Mouse (Mus musculus): Measurements from ENCODE around the gene Rcc2. TPM values are rescaled to one million over a fixed set of nuclear protein-coding genes. Genes with fewer than 3 reads are reported as not detected.

Gene Rcc2
- total and polyA plus RNA-seq, 3 experiments = 187 to 348 (median 249) TPM

GRCm38 (mm10) chr4:140662453-140662852 is 37.9 kb upstream of the Rcc2 start (continued):
- TF ChIP-seq ELF1 (IDR thresholded peaks at IDR 0.05; ENCODE audit: low read depth, low read length) (no peak), JUN (IDR thresholded peaks at IDR 0.05; ENCODE audit: insufficient read depth, low read depth, low read length) (no peak), NELFE (IDR thresholded peaks at IDR 0.05; ENCODE audit: low read depth, low read length) (no peak)

DNA sequence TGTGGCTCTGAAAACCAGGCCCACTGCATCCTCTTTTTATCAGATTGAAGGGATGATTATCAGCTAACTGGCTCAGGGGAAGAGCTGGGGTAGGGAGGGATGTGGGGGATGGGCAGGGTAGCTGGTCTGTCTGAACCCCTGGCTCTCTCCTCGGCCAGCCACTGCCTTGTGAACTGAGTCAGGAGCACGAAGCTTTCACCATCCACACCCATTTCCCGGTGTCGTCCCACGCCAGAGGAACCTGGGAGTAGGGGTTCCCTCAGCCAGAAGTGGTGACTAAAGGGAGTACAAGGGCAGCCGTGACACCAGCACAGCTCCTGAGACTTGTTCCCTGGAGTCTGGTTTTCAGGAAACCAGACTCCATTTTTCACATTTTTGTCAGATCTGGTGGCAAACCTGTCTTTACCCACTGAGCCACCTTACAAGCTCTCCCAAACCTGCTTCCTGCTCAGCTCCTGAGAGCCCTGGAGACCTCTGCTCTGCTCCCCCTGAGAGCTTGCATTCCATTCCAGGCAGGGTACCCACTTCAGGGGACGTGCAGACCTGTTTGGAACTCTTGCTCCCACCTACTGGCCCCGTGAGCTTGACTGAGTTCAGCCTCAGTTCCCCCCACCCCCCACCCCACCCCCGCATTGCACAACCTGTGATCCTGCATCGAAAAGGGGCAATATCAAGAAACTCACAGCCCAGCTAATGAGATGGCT is 37.3 kb upstream of the Rcc2 start:
- TF ChIP-seq MXI1 (IDR thresholded peaks at IDR 0.05; ENCODE audit: low read depth, low read length) (no peak), MAX (IDR thresholded peaks at IDR 0.05; ENCODE audit: low read length) (no peak), NELFE (IDR thresholded peaks at IDR 0.05; ENCODE audit: low read depth, low read length) (no peak), NRF1 (IDR thresholded peaks at IDR 0.05; ENCODE audit: low read depth, low read length) (no peak), JUND (conservative IDR thresholded peaks at IDR 0.05; ENCODE audit: low read depth, low read length) (no peak), POLR2AphosphoS2 (IDR thresholded peaks at IDR 0.05; ENCODE audit: low read depth, low read length) (no peak), BHLHE40 (IDR thresholded peaks at IDR 0.05; ENCODE audit: low read depth, low read length) (no peak), USF2 (conservative IDR thresholded peaks at IDR 0.05; ENCODE audit: low read depth, low read length) (no peak)
- peaks cover 72% of the 10 kb centered on the region for H3K27me3 ChIP-seq (replicated peaks)
- H3K27ac ChIP-seq (ENCODE audit: insufficient read depth, low read depth) = no peak overlapping the region
- H3K9me3 ChIP-seq (replicated peaks; ENCODE audit: low read length) = no peaks in the 10 kb centered on the region
- H3K36me3 ChIP-seq (replicated peaks in 1 of 2; ENCODE audit: control insufficient read depth in 1 of 2, insufficient read depth in 1 of 2, low read length in 1 of 2) = no peaks in the 10 kb centered on the region
- no peak overlapping the region for H3K4me3 ChIP-seq (replicated peaks in 1 of 3; ENCODE audit: low read depth in 2 of 3, low read length in 2 of 3, poor library complexity in 1 of 3)
- H3K4me1 ChIP-seq (ENCODE audit: control insufficient read depth in 1 of 2, insufficient read depth in 2 of 2) = peaks cover 0 to 14% of the 10 kb centered on the region in 2 experiments; a peak in 2 of 4 replicates
- no peaks in the 10 kb centered on the region for H3K79me2 ChIP-seq (replicated peaks; ENCODE audit: control insufficient read depth, extremely low read depth, insufficient read depth, poor library complexity, severe bottlenecking)
- no peak overlapping the region for H3K4me2 ChIP-seq (ENCODE audit: insufficient read depth, low read depth, poor library complexity, severe bottlenecking)
- dilution Hi-C loops (cut with MboI; ENCODE audit: extremely low pct_ligation_motif_present, extremely low pct_unique_long_range_greater_than_20kb, low sequenced_read_pairs) (no loop called here), in situ Hi-C loops (cut with MboI; ENCODE audit: low pct_ligation_motif_present, low pct_unique_long_range_greater_than_20kb, low sequenced_read_pairs) (no loop called here)
- no peak overlapping the region for H3K9ac ChIP-seq (ENCODE audit: insufficient read depth, low read depth)
- DNase-seq (ENCODE audit: extremely low read depth) = no peak

GRCm38 (mm10) chr4:140665053-140665452 is 35.3 kb upstream of the Rcc2 start:
- dilution Hi-C loops (cut with MboI; ENCODE audit: extremely low pct_ligation_motif_present, extremely low pct_unique_long_range_greater_than_20kb, low sequenced_read_pairs) (no loop called here), in situ Hi-C loops (cut with MboI; ENCODE audit: low pct_ligation_motif_present, low pct_unique_long_range_greater_than_20kb, low sequenced_read_pairs) (no loop called here)
- Histone ChIP-seq H3K79me2 (replicated peaks; ENCODE audit: control insufficient read depth, extremely low read depth, insufficient read depth, poor library complexity, severe bottlenecking) (no peaks in the 10 kb centered on the region), H3K36me3 (replicated peaks in 1 of 2; ENCODE audit: control insufficient read depth in 1 of 2, insufficient read depth in 1 of 2, low read length in 1 of 2) (no peaks in the 10 kb centered on the region), H3K4me2 (ENCODE audit: insufficient read depth, low read depth, poor library complexity, severe bottlenecking) (no peak overlapping the region), H3K4me1 (ENCODE audit: control insufficient read depth in 1 of 2, insufficient read depth in 2 of 2) (peaks cover 0 to 14% of the 10 kb centered on the region in 2 experiments; a peak in 2 of 4 replicates), H3K27me3 (replicated peaks) (peaks cover 60% of the 10 kb centered on the region), H3K9me3 (replicated peaks; ENCODE audit: low read length) (no peaks in the 10 kb centered on the region), H3K27ac (ENCODE audit: insufficient read depth, low read depth) (no peak overlapping the region), H3K9ac (ENCODE audit: insufficient read depth, low read depth) (no peak overlapping the region), H3K4me3 (replicated peaks in 1 of 3; ENCODE audit: low read depth in 2 of 3, low read length in 2 of 3, poor library complexity in 1 of 3) (no peak overlapping the region)
- DNase-seq (ENCODE audit: extremely low read depth) = no peak
- TF ChIP-seq USF2 (conservative IDR thresholded peaks at IDR 0.05; ENCODE audit: low read depth, low read length) = no peak
- TF ChIP-seq UBTF (IDR thresholded peaks at IDR 0.05; ENCODE audit: low read depth, low read length) = no peak
- no peak for TF ChIP-seq CHD1 (IDR thresholded peaks at IDR 0.05; ENCODE audit: low read depth, low read length)
- no peak for TF ChIP-seq NRF1 (IDR thresholded peaks at IDR 0.05; ENCODE audit: low read depth, low read length)
- TF ChIP-seq MEF2A (IDR thresholded peaks at IDR 0.05; ENCODE audit: borderline replicate concordance, low read depth, low read length) = no peak
- no peak for TF ChIP-seq ZMIZ1 (IDR thresholded peaks at IDR 0.05; ENCODE audit: low read depth, low read length)
- TF ChIP-seq JUND (conservative IDR thresholded peaks at IDR 0.05; ENCODE audit: low read depth, low read length) = no peak
- TF ChIP-seq ETS1 (conservative IDR thresholded peaks at IDR 0.05; ENCODE audit: low read depth, low read length) = no peak
- no peak for TF ChIP-seq BHLHE40 (IDR thresholded peaks at IDR 0.05; ENCODE audit: low read depth, low read length)
- no peak for TF ChIP-seq E2F4 (IDR thresholded peaks at IDR 0.05; ENCODE audit: insufficient replicate concordance, low read depth, low read length)
- no peak for TF ChIP-seq MYC (IDR thresholded peaks at IDR 0.05; ENCODE audit: low read depth, low read length)
- no peak for TF ChIP-seq CHD2 (IDR thresholded peaks at IDR 0.05; ENCODE audit: low read length)
